ENCODE assay signal across 28 mouse cellular contexts in the genomic region with DNA sequence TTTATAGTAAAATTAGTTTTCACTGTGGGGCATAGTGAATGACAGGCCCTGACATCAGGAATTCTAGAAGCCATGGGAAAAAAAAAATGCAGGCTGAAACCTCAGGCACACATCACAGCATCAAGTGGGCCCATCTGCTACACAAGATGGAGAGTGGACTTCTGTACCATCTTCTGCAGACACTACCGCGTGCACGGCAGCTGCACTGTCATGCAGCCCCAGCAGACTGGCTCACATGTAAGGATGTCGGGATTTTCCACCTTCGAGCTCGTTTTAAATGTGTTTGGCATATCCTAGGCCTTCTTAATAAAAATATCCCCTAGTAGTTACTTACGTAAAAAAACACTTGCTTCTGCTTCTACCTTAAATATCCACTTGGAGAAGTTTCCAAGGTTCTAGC.
DNase-seq lines count a peak whose midpoint lies in the region; ATAC-seq and TF ChIP-seq lines count a peak whose summit lies in the region.
"Had no signal": no experiment of that assay in that cellular context is flagged by ENCODE, and none has a peak within 500 bp of the region (broad histone marks: within the 10 kb centered on the region; RNA-seq: fewer than 3 reads in every experiment).

No protein-coding gene starts in this region.

- ATAC-seq in CD4-positive, CD25-positive, alpha-beta regulatory T cell, adult 4 months: no peak
- ATAC-seq: forebrain, embryonic 16.5 days; inflammation-experienced regulatory T-cells, adult 6 months; midbrain, embryonic 13.5 days had no signal

- H3K9ac ChIP-seq in heart, adult 2 months (ENCODE audit: low read depth, low read length): no peak overlapping the region; the same call in 1 of the 2 replicates
- H3K9ac ChIP-seq: heart, embryonic 12.5 days; hindbrain, embryonic 14.5 days; limb, embryonic 13.5 days; lung, embryonic 15.5 days; midbrain, embryonic 13.5 days; neural tube, embryonic 15.5 days had no signal

- peaks cover 16% of the 10 kb centered on the region for H3K79me2 ChIP-seq in heart, adult 2 months (replicated peaks; ENCODE audit: control insufficient read depth, insufficient read depth, low read length)

- no peaks in the 10 kb centered on the region for H3K27me3 ChIP-seq in heart, adult 2 months (ENCODE audit: control insufficient read depth, insufficient read depth, low read length)

- no peak for TF ChIP-seq CTCF in heart, adult 2 months (IDR thresholded peaks at IDR 0.05)

- TF ChIP-seq POLR2A in heart, adult 2 months (IDR thresholded peaks at IDR 0.05; ENCODE audit: insufficient read depth, low read depth, low read length): no peak

- 70% methylated on average over 7 of the region's 7 CpGs for WGBS in heart, adult 2 months

- peaks cover 64% of the 10 kb centered on the region for H3K36me3 ChIP-seq in heart, adult 2 months (ENCODE audit: control insufficient read depth, insufficient read depth, low read length)
- H3K36me3 ChIP-seq: heart, embryonic 12.5 days; limb, embryonic 13.5 days; lung, embryonic 15.5 days; midbrain, embryonic 13.5 days; neural tube, embryonic 15.5 days had no signal

- peaks cover 18% of the 10 kb centered on the region for H3K4me1 ChIP-seq in heart, adult 2 months (ENCODE audit: control insufficient read depth, insufficient read depth, low read length)

- peak; percentile 46 for DNase-seq in CD4-positive, CD25-positive, alpha-beta regulatory T cell, adult 2 months (ENCODE audit: low read depth, low spot score)
- peak; percentile 86 for DNase-seq in heart, adult 11 months
- DNase-seq in heart, adult 2 months: no peak
- peak; percentile 17 for DNase-seq in 416B (ENCODE audit: low read depth)
- peak; percentile 37 for DNase-seq in induced T-regulatory cell, adult 2 months (ENCODE audit: low read depth)
- DNase-seq in kidney, postnatal 14 days: no peak
- DNase-seq in testis, postnatal 10 days (ENCODE audit: low spot score): no peak
- DNase-seq: adrenal gland, postnatal 25 days; cerebellum, adult 8-10 months; gastrocnemius, postnatal 25 days; heart, adult 18-20 months; kidney, adult 11 months; kidney, postnatal 25 days; retina, postnatal 1 day; right cerebral cortex, postnatal 25 days; thymus, adult 2 months; thymus, postnatal 36 days had no signal

- no peak overlapping the region; the same call in 1 of the 2 replicates for H3K27ac ChIP-seq in heart, adult 2 months
- H3K27ac ChIP-seq: hindbrain, embryonic 14.5 days; limb, embryonic 13.5 days; lung, embryonic 15.5 days; midbrain, embryonic 13.5 days; neural tube, embryonic 15.5 days; stomach, postnatal 0 days had no signal

- no peak for TF ChIP-seq EP300 in heart, adult 2 months (IDR thresholded peaks at IDR 0.05; ENCODE audit: insufficient read depth, low read depth, low read length)

- intact Hi-C loops in heart, adult 2 months (cut with DNase I): loop anchor here (2.0 kb wide), 1 partner anchor 13 kb away; no protein-coding TSS in a partner anchor

- H3K4me3 ChIP-seq in heart, adult 2 months: no peak overlapping the region
- H3K4me3 ChIP-seq: erythroblast, embryonic 14.5 days; heart, embryonic 12.5 days; limb, embryonic 13.5 days; lung, embryonic 15.5 days; midbrain, embryonic 13.5 days; neural tube, embryonic 15.5 days had no signal

Comparison
In these comparisons a context has a peak if more than half of its experiments do, and no peak if none do; other contexts are left out.
1. DNase-seq: peak in CD4-positive, CD25-positive, alpha-beta regulatory T cell, adult 2 months (single experiment), heart, adult 11 months (single experiment), 416B (single experiment) and induced T-regulatory cell, adult 2 months (single experiment); none in heart, adult 2 months (0 of 2), kidney, postnatal 14 days (single experiment) and testis, postnatal 10 days (single experiment).